Mouse (Mus musculus): Measurements from ENCODE around the gene Olfr1079.

DNA sequence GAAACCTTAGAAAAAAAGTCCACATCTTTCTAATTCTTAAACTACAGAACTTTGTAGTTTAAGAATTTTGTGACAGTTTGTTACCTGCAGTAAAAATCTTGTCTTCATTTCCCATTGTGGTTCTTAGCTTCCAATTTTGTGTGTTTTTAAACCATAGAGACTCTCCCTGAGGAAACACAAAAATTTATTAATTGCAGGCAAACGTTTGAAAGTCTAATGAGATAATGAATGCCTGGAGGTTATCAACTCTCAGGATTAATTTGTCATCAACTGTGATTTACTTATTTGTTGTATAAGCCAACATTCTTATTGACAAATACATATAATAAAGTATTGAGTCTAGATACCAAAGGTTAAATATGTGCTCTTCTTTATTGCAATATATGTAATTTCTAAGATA lies 55.0 kb downstream of the Olfr1079 start, which contains the start of gene Olfr228:
- no peak for TF ChIP-seq CTCF (conservative IDR thresholded peaks at IDR 0.05; ENCODE audit: insufficient read depth, insufficient read length, low read depth, low read length)
- no peak for TF ChIP-seq POLR2A (IDR thresholded peaks at IDR 0.05; ENCODE audit: low read depth, low read length)
